Mouse (Mus musculus): Measurements from ENCODE around the gene Ctnnd2.

- TF ChIP-seq POLR2A (IDR thresholded peaks at IDR 0.05; ENCODE audit: borderline replicate concordance, control insufficient read depth, low read depth, low read length) (no peak), CTCF (IDR thresholded peaks at IDR 0.05; ENCODE audit: control insufficient read depth, insufficient read depth, low read length) (no peak)
Measured at GRCm38 (mm10) chr15:30451921-30452320, 279.5 kb downstream of the Ctnnd2 start.
